Mouse (Mus musculus): ENCODE results near the gene Ccdc116.

The Ccdc116 gene

DNA sequence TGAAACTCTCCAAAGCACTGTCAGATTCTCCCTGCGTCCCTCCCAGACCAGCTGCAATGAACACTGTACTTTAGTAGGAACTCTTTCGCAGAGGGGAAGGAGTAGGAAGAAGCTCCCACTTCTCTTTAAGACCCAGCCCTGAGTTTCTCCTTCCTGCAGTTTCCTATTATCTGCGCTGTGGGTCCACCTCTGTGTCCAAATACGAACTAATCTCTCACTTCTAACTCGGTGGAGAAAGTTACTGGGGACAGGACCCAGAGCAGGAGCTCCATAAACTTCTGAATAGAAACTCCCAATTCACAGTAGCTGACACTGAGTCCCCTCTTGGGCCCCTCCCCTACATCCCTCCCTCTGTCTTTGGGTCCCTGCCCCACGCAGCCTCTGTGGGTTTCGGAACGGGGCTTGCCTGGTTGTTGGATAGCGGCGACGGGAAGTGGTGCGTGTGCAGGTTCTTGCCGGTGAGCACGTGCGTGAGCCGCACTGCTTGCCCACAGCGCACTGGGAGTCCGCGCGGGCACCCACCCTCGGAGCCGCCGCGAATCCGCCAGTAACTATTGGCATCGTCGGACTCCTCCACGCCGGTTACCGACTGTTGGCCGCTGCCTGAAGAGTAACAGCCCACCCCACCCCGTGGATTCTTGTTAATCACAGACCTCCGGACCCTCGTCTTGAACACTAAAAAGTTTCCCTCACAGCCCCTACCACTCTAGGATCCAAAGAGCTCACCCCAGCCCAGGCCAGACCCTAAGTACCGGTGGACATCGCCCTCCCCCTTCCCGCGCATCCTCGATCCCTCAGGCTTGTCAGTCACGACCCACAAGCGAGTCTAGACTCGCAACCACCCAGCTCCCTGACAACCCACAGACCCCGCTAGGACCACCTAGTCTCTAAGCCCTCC lies 15.6 kb downstream of the Ccdc116 start:
- peak; percentile 70 for DNase-seq (ENCODE audit: extremely low read depth, insufficient read length, low spot score)

DNA sequence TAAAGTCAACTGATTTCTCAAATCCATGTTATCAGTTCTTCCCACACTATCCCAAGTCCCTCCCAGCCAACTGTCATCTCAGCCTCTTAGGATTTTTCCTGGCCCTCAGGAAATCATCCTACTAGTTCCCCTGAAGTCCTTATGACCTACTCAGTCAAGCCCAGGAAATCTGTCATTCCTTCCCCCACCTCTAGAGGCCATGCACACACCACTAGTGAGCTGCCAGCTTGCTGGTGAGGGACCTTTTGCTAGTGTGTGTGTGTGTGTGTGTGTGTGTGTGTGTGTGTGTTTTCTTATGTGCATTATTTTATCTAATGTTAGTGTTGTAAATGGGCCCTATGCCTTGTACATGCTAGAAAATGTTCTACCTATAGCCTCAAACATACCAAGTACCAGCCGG lies 19.7 kb downstream of the Ccdc116 start:
- no peak for DNase-seq (ENCODE audit: extremely low read depth, insufficient read length, low spot score)

DNA sequence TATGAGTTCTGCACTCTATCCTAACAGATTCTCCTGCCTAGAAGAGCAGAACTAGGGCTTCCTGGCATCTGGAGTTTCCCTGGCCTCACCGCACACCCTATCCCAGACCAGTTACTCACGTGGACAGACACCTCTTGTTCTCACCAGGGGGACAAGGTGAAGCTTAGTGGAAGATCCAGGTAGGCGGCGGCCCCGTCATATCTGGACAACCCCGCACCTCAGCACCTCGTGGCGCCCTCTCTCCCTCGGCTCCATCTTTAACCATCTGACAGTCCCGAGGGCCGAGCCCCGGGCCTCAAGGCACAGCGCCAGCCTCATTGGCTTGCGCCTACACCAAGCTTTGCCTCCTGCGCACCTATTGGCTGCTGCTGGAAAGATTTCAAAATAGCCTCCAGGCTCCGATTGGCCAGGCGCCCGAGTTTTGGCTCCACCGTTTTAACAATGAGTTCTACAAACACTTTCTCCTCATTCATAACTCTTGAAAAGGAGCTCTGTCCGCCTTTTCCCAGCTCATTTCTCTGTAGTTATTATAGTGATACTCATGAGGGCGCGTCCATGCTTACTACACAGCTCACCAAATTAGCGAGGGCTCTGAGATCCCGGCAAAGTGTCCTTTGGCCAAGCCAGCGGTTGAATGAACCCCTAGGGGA lies 22.0 kb downstream of the Ccdc116 start, which contains the start of gene 2610318N02Rik:
2610318N02Rik (minus strand) TSS at position 297 of the 650 bp plus-strand sequence.
- no peak for DNase-seq (ENCODE audit: extremely low read depth, insufficient read length, low spot score)

DNA sequence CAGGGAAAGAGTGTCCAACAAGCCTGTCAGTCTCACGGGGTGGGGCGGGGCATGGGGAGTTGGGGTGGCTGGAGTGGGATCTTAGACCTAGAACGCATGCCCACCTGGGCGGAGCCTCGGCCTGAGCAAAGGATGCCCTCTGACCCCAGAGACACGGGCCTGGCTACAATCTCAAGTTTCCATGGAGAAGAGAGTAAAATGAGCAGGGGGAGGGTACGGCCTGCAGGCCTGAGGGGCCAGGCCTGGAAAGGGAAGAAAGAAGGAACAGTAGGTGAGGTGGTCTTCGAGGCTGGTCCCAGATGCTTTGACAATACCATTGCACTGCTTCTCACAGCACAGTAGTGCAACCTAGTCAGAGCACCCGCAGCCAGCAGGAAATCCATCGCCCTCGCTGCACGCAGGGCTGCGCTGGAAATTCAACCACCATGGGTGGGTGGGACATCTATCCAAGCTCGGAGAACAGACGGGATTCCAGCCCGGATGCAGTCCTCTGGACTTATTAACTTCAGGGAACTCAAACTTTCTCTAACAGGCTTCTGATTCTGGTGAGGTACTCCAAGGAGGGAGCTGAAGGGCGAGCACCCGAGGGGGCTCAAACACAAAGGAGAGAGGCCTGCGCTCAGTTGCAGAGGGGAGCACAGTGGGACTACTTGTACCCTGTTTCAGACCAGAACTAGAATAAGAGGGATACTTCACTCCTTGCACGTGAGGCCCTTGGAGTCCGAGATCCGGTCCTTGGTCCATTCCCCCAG lies 22.7 kb downstream of the Ccdc116 start:
- no peak for DNase-seq (ENCODE audit: extremely low read depth, insufficient read length, low spot score)

DNA sequence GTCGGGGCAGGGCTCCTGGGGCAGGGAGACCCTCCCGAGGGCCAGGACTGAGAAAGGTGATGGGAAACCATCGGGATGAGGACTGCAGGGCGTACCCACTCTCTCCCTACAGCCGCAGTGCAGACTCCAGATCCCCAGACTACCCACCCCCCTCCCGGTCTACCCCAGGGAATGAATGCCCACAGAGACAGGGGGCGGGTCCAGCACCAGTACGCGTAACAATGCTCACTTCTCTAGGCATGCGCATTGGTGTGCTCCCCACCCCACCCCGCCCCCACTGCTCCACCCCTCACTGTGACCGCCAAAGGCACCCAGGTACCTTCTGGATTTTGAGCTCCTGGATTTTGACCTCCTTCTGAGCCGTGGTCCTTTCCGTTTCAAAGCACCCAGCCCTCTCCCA lies 25.5 kb downstream of the Ccdc116 start:
- no peak for DNase-seq (ENCODE audit: extremely low read depth, insufficient read length, low spot score)

DNA sequence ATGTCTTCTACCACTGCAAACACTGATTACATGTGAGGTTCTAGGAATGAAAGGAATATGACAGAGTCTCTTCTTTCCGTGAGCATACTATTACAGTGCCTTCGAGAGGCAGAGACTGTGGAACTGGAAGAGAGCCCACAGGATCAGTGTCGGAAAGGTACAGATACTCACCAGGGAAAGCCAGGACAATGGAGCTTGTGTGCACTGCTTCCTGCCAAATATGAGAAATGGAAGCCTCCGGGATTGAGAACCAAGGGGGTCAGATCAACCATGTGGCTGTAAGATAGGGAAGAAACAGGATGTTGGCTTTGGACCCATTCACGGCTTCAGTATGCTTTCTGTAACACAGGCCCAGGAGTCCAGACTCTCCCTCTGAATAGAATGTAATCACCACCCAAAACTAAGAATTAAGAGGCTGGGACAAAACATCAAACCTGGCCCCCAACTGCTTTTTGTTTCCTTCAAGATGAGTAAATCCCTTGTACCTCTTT lies 29.7 kb downstream of the Ccdc116 start:
- no peak for DNase-seq (ENCODE audit: extremely low read depth, insufficient read length, low spot score)

DNA sequence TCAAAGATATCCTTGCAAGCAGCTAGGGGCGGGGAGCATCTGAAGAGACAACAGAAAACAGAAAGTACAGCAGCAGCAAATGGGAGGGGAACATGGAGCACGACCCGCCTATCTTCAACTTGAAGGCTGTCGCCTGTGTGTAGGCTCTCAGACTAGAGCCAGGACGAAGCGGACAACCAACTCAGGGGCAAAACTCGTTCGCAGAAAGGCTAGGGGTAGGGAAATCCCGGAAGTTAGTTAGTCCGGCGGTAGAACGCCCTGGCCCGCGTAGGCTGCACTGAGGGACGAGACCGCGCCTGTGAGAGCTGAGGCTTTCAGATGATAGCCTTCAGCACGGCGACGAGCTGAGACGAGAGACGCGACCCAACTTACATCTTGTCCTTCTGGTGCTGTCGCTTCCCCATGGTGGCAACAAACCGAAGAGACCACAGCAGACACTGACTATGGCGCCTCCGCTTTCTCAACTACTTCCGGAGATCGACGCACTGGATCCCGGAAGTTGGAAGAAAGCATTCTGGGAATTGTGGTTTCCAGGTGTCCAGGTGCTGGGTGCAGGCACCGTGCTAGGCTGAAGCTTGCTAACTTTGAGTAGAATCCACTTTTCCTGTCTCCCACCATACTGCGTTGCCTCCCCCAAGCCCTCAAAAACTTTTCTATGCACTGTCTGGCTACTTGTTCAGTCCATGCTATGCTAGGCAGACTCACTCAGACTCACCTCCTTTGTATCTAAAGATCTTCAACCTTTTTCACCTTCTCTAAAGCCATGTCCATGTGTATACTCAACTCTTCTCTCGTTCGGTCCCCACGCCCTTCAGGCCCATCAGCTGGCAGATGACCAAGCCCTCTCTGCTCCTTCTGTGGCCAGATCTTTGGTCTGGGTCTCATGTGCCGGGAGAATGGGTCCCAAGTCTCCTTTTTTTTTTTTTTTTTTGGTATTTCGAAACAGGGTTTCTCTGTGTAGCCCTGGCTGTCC lies 36.0 kb downstream of the Ccdc116 start, which contains the start of gene Ppil2:
Ppil2 (minus strand) TSS at position 487 of the 973 bp plus-strand sequence.
- DNase-seq (ENCODE audit: extremely low read depth, insufficient read length, low spot score): peak; percentile 82

DNA sequence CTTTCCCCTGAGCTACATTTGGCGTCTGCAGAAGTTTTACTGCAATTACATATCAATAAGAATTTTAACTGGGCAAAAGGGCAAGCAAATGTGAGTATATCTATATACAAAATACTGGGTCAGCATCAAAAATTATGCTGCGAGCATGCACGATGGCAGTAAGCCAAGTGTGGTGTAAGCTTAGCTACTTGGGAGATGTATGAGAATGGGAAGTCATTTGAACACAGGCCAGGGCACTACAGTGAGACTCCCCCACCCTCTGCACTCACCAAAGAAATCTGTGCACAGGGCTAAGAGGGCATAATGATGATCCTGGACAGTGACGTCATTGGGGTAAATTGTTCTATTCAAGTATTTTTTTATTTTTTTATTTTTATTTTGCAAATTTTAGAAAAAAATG lies 42.4 kb downstream of the Ccdc116 start:
- no peak for DNase-seq (ENCODE audit: extremely low read depth, insufficient read length, low spot score)

DNA sequence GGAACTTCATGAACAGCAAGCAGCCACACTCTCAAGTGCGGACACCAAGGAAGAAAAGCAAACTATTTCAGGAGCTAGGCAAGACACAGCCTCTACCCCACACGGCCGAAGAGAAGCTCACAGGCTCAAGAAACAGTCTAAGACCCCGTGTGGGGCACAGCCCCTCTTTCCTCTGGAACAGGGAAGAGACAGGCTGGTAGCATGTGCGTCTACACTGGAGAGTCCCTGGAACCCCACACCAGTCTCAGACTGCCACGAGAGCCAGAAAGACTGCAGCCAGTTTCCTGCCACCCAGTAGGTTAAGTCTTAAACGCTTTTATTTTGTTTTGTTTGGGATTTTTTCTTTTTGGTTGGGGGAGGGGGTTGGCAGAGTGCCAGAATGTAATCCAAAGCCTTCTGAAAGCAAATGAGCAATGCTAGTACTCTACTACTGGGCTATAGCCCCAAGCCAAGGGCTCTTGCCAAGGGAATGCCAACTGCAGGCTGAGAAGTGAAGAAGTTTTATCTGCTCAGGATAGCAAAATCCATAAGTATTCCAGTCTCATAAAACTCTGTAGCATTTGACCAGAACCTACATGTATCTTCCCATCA lies 44.3 kb downstream of the Ccdc116 start:
- no peak for DNase-seq (ENCODE audit: extremely low read depth, insufficient read length, low spot score)

DNA sequence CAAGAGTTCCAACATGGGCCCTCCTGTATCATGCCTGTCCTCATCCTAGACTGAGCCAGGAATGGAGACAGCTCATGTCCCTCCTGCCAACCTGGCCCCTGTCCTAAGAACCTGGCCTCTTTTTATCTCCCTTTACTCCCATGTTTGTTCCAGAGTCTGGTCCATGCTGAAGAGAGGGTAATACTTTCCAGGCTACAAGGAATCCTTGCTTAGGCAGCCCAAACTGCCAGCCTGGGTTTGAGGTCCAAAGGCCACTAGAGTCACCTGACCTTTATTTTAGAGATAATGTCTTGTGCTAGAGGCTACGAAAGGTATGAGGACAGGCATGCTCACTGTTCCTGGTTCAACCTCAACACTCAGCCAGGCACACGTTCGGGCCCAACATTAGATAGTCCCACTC lies 50.1 kb downstream of the Ccdc116 start:
- no peak for DNase-seq (ENCODE audit: extremely low read depth, insufficient read length, low spot score)
